Mouse (Mus musculus) ovary, adult 18-20 months (tissue): ENCODE results near the gene Plcxd2.
A peak's percentile ranks its signal among the peaks of the same experiment; 100 is the strongest.

Experiments
- DNase-seq: peaks from one replicate; pipeline ENCODE4 v3.0.0; 2022; ENCODE audit warnings: low spot score, mixed read lengths

The Plcxd2 gene

GRCm38 (mm10) chr16:45986236-45986635 lies 23.8 kb downstream of the Plcxd2 start:
- DNase-seq: no peak

GRCm38 (mm10) chr16:45984610-45985606 lies 25.1 kb downstream of the Plcxd2 start:
- DNase-seq: no peak

- DNase-seq: no peak
Observed at GRCm38 (mm10) chr16:45976251-45976650, 33.8 kb downstream of the Plcxd2 start.

- DNase-seq: no peak
Observed at GRCm38 (mm10) chr16:45973959-45974686, 35.9 kb downstream of the Plcxd2 start.

GRCm38 (mm10) chr16:45970187-45970586 lies 39.8 kb downstream of the Plcxd2 start:
- no peak for DNase-seq

GRCm38 (mm10) chr16:45968716-45969115 lies 41.3 kb downstream of the Plcxd2 start:
- DNase-seq: no peak

- peak; percentile 47 for DNase-seq
Observed at GRCm38 (mm10) chr16:45967471-45967870, 42.5 kb downstream of the Plcxd2 start.

- DNase-seq: no peak
Observed at GRCm38 (mm10) chr16:45966604-45967003, 43.4 kb downstream of the Plcxd2 start.

GRCm38 (mm10) chr16:45964777-45965176 lies 45.2 kb downstream of the Plcxd2 start:
- no peak for DNase-seq

- no peak for DNase-seq
Observed at GRCm38 (mm10) chr16:45963837-45964236, 46.2 kb downstream of the Plcxd2 start.

- DNase-seq: no peak
Observed at GRCm38 (mm10) chr16:45963088-45963487, 46.9 kb downstream of the Plcxd2 start.

- DNase-seq: no peak
Observed at GRCm38 (mm10) chr16:45960978-45961377, 49.0 kb downstream of the Plcxd2 start.

- DNase-seq: no peak
Observed at GRCm38 (mm10) chr16:45956390-45956950, 53.5 kb downstream of the Plcxd2 start.

- DNase-seq: no peak
Observed at GRCm38 (mm10) chr16:45953394-45953793, 56.6 kb downstream of the Plcxd2 start, which contains the start of gene Phldb2. TSS of gene Phldb2 (minus strand) at chr16:45953598.

GRCm38 (mm10) chr16:45952501-45952900 lies 57.5 kb downstream of the Plcxd2 start:
- DNase-seq: no peak

GRCm38 (mm10) chr16:45952035-45952434 lies 58.0 kb downstream of the Plcxd2 start:
- no peak for DNase-seq

GRCm38 (mm10) chr16:45946335-45946734 lies 63.7 kb downstream of the Plcxd2 start:
- DNase-seq: no peak

GRCm38 (mm10) chr16:45945649-45946048 lies 64.4 kb downstream of the Plcxd2 start:
- no peak for DNase-seq

GRCm38 (mm10) chr16:45945174-45945631 lies 64.8 kb downstream of the Plcxd2 start:
- no peak for DNase-seq

- DNase-seq: no peak
Observed at GRCm38 (mm10) chr16:45942169-45942891, 67.7 kb downstream of the Plcxd2 start.

- no peak for DNase-seq
Observed at GRCm38 (mm10) chr16:45940701-45941100, 69.3 kb downstream of the Plcxd2 start.

- DNase-seq: no peak
Observed at GRCm38 (mm10) chr16:45939436-45939835, 70.6 kb downstream of the Plcxd2 start.
